Mouse (Mus musculus) forebrain, embryonic 11.5 days (tissue): Measurements from ENCODE around the gene Slc5a4a. TPM values are rescaled to one million over a fixed set of nuclear protein-coding genes. Genes with fewer than 3 reads are reported as not detected.

Source experiments
- ATAC-seq: fragments of 200-750 bp; cut with Nextera tagmentation; replicated peaks from 2 replicates; pipeline ENCODE4 v1.8.0; 2017; ENCODE audit warnings: moderate TSS enrichment; ENCODE audit not compliant: low FRiP score
- DNase-seq: peaks from one replicate; pipeline ENCODE4 v3.0.0-alpha.2; 2017; ENCODE audit warnings: low spot score
- H3K27ac ChIP-seq: fragments of 300-500 bp; sonication (generic); 2 replicates; pipeline ENCODE4 v1.5.1; 2014; ENCODE audit warnings: low read depth, low read length
- H3K27me3 ChIP-seq: fragments of 300-500 bp; sonication (generic); 2 replicates; pipeline ENCODE4 v1.6.1; 2014; ENCODE audit warnings: mild to moderate bottlenecking, low read length, mixed read lengths; ENCODE audit not compliant: control insufficient read depth, insufficient read depth
- H3K36me3 ChIP-seq: fragments of 300-500 bp; sonication (generic); 2 replicates; pipeline ENCODE4 v1.6.1; 2014; ENCODE audit warnings: mild to moderate bottlenecking, low read length, moderate library complexity, mixed read lengths; ENCODE audit not compliant: control insufficient read depth, insufficient read depth
- H3K4me1 ChIP-seq: fragments of 300-500 bp; sonication (generic); replicated peaks from 2 replicates; pipeline ENCODE4 v1.6.1; 2014; ENCODE audit warnings: low read length, mixed read lengths; ENCODE audit not compliant: control insufficient read depth, insufficient read depth
- H3K4me2 ChIP-seq: fragments of 300-500 bp; sonication (generic); 2 replicates; pipeline ENCODE4 v1.6.1; 2014; ENCODE audit warnings: low read depth, mild to moderate bottlenecking, low read length, moderate library complexity, mixed read lengths; ENCODE audit not compliant: severe bottlenecking
- H3K4me3 ChIP-seq: fragments of 300-500 bp; sonication (generic); 2 replicates; pipeline ENCODE4 v1.5.1; 2014; ENCODE audit warnings: low read depth, low read length
- H3K9ac ChIP-seq: fragments of 300-500 bp; sonication (generic); 2 replicates; pipeline ENCODE4 v1.6.1; 2014; ENCODE audit warnings: low read length
- H3K9me3 ChIP-seq: fragments of 300-500 bp; sonication (generic); 2 replicates; pipeline ENCODE4 v1.6.1; 2016; ENCODE audit warnings: low read length, mixed read lengths; ENCODE audit not compliant: control insufficient read depth
- WGBS: fragments of 180-500 bp; shearing (Covaris S2); extraction: QIAGEN DNeasy Blood & Tissue Kit; methylation state at CpG from one replicate; pipeline ENCODE4 v1.1.7; 2014; 5-methylcytosine and 5-hydroxymethylcytosine counted together
- polyA plus RNA-seq: library from polyadenylated mRNA; unstranded; fragments of >200 nt; fragmentation: Nextera tagmentation; extraction: Ambion mirVana; gene quantifications from 2 replicates; pipeline ENCODE4 v1.2.1, GENCODE M21; 2014

The Slc5a4a gene
- polyA plus RNA-seq, 1 experiment from 2014 or later = not detected

GRCm38 (mm10) chr10:76155911-76156310, 8.7 kb downstream of the Slc5a4a start:
- no peak for ATAC-seq
- Histone ChIP-seq H3K27ac (no peak overlapping the region), H3K4me2 (no peak overlapping the region), H3K4me3 (no peak overlapping the region), H3K4me1 (no peaks in the 10 kb centered on the region), H3K9me3 (no peaks in the 10 kb centered on the region), H3K9ac (no peak overlapping the region), H3K36me3 (no peaks in the 10 kb centered on the region), H3K27me3 (no peaks in the 10 kb centered on the region)
- DNase-seq = no peak
- 84% methylated on average over 7 of the region's 7 CpGs for WGBS

GRCm38 (mm10) chr10:76157528-76157927, 10.3 kb downstream of the Slc5a4a start:
- H3K36me3 ChIP-seq = no peaks in the 10 kb centered on the region

GRCm38 (mm10) chr10:76158009-76158408, 10.8 kb downstream of the Slc5a4a start:
- ATAC-seq (no peak), DNase-seq (no peak)
- WGBS = 82% methylated on average over 1 of the region's 1 CpGs
- no peaks in the 10 kb centered on the region for H3K9me3 ChIP-seq
- H3K9ac ChIP-seq = no peak overlapping the region
- H3K4me3 ChIP-seq = no peak overlapping the region
- H3K27me3 ChIP-seq = no peaks in the 10 kb centered on the region
- H3K4me1 ChIP-seq = no peaks in the 10 kb centered on the region
- no peak overlapping the region for H3K27ac ChIP-seq
- H3K4me2 ChIP-seq = no peak overlapping the region
- no peaks in the 10 kb centered on the region for H3K36me3 ChIP-seq

More at GRCm38 (mm10) chr10:76157528-76157927, 10.3 kb downstream of the Slc5a4a start:
- no peaks in the 10 kb centered on the region for H3K9me3 ChIP-seq
- no peak for DNase-seq
- H3K4me1 ChIP-seq = no peaks in the 10 kb centered on the region
- 83% methylated on average over 5 of the region's 5 CpGs for WGBS
- H3K4me2 ChIP-seq = no peak overlapping the region
- no peak overlapping the region for H3K9ac ChIP-seq
- no peak overlapping the region for H3K4me3 ChIP-seq
- H3K27me3 ChIP-seq = no peaks in the 10 kb centered on the region
- ATAC-seq = no peak
- H3K27ac ChIP-seq = no peak overlapping the region

GRCm38 (mm10) chr10:76174899-76175298, 27.6 kb downstream of the Slc5a4a start:
- no peak overlapping the region for H3K9ac ChIP-seq
- WGBS = 39% methylated on average over 2 of the region's 2 CpGs
- H3K4me1 ChIP-seq = no peaks in the 10 kb centered on the region
- H3K9me3 ChIP-seq = no peaks in the 10 kb centered on the region
- no peak overlapping the region for H3K4me2 ChIP-seq
- H3K27me3 ChIP-seq = no peaks in the 10 kb centered on the region
- ATAC-seq (no peak), DNase-seq (no peak)
- H3K4me3 ChIP-seq = no peak overlapping the region
- no peaks in the 10 kb centered on the region for H3K36me3 ChIP-seq
- no peak overlapping the region for H3K27ac ChIP-seq

- Histone ChIP-seq H3K9ac (no peak overlapping the region), H3K9me3 (no peaks in the 10 kb centered on the region), H3K4me3 (no peak overlapping the region), H3K27ac (no peak overlapping the region), H3K27me3 (no peaks in the 10 kb centered on the region), H3K36me3 (no peaks in the 10 kb centered on the region), H3K4me2 (no peak overlapping the region), H3K4me1 (no peaks in the 10 kb centered on the region)
- no peak for ATAC-seq
- 84% methylated on average over 4 of the region's 4 CpGs for WGBS
- DNase-seq = no peak
Observed at GRCm38 (mm10) chr10:76185216-76185615, 38.0 kb downstream of the Slc5a4a start.

GRCm38 (mm10) chr10:76188010-76188409, 40.8 kb downstream of the Slc5a4a start:
- DNase-seq = no peak
- H3K4me2 ChIP-seq = no peak overlapping the region
- H3K27me3 ChIP-seq = no peaks in the 10 kb centered on the region
- H3K9ac ChIP-seq = no peak overlapping the region
- no peak for ATAC-seq
- no peak overlapping the region for H3K27ac ChIP-seq
- 92% methylated on average over 1 of the region's 1 CpGs for WGBS
- no peaks in the 10 kb centered on the region for H3K36me3 ChIP-seq
- no peaks in the 10 kb centered on the region for H3K4me1 ChIP-seq
- no peaks in the 10 kb centered on the region for H3K9me3 ChIP-seq
- H3K4me3 ChIP-seq = no peak overlapping the region

GRCm38 (mm10) chr10:76201416-76201815, 54.2 kb downstream of the Slc5a4a start:
- 84% methylated on average over 3 of the region's 3 CpGs for WGBS
- H3K4me3 ChIP-seq = no peak overlapping the region
- no peak for ATAC-seq
- no peaks in the 10 kb centered on the region for H3K27me3 ChIP-seq
- no peak overlapping the region for H3K4me2 ChIP-seq
- no peak overlapping the region for H3K9ac ChIP-seq
- no peak overlapping the region for H3K27ac ChIP-seq
- no peaks in the 10 kb centered on the region for H3K9me3 ChIP-seq
- H3K4me1 ChIP-seq = no peaks in the 10 kb centered on the region
- H3K36me3 ChIP-seq = no peaks in the 10 kb centered on the region
- no peak for DNase-seq

- H3K27me3 ChIP-seq = no peaks in the 10 kb centered on the region
- WGBS = 18% methylated on average over 7 of the region's 7 CpGs
Observed at GRCm38 (mm10) chr10:76201978-76202377, 54.7 kb downstream of the Slc5a4a start.

GRCm38 (mm10) chr10:76203798-76204283, 56.6 kb downstream of the Slc5a4a start:
- no peaks in the 10 kb centered on the region for H3K27me3 ChIP-seq
- H3K36me3 ChIP-seq = no peaks in the 10 kb centered on the region; the same call in 1 of the 2 replicates
- ATAC-seq (no peak), DNase-seq (peak; percentile 63)
- H3K9me3 ChIP-seq = no peaks in the 10 kb centered on the region
- 26% methylated on average over 18 of the region's 18 CpGs for WGBS
- H3K4me1 ChIP-seq = no peaks in the 10 kb centered on the region
- peak overlapping the region; percentile 41; the same call in 1 of the 2 replicates for H3K9ac ChIP-seq
- H3K4me3 ChIP-seq = peak overlapping the region; percentile 24
- peak overlapping the region; percentile 54 for H3K4me2 ChIP-seq
- no peak overlapping the region for H3K27ac ChIP-seq

More at GRCm38 (mm10) chr10:76201978-76202377, 54.7 kb downstream of the Slc5a4a start:
- H3K4me2 ChIP-seq = no peak overlapping the region
- no peak overlapping the region for H3K9ac ChIP-seq
- no peaks in the 10 kb centered on the region for H3K9me3 ChIP-seq
- no peaks in the 10 kb centered on the region for H3K36me3 ChIP-seq
- DNase-seq = peak; percentile 90
- H3K4me1 ChIP-seq = no peaks in the 10 kb centered on the region
- ATAC-seq = no peak
- H3K4me3 ChIP-seq = no peak overlapping the region
- H3K27ac ChIP-seq = no peak overlapping the region
